Mouse (Mus musculus) adrenal gland, postnatal 4 days (tissue): Measurements from ENCODE around the gene Itgae. TPM values are rescaled to one million over a fixed set of nuclear protein-coding genes. Genes with fewer than 3 reads are reported as not detected.
"Not testable (repeated sequence)": the region's sequence is repeated elsewhere in the genome, so short reads cannot be mapped to it uniquely, and the experiment has no call there.

Experiments used
- DNase-seq, 2 experiments: peaks; one replicate each; pipeline ENCODE4 v3.0.0; 2021 to 2022; ENCODE audit warnings: low spot score in 2 of 2, mixed read lengths in 2 of 2
- total RNA-seq, 2 experiments: library from RNA; stranded (reverse); gene quantifications; 2 replicates each; pipeline ENCODE4 v1.2.3; 2021

Itgae gene
- total RNA-seq, 2 experiments from 2014 or later: 0.42 to 0.45 TPM

- no peak for DNase-seq
Measured at GRCm38 (mm10) chr11:73092877-73093276, 2.5 kb downstream of the Itgae start.

GRCm38 (mm10) chr11:73094231-73094995 is 4.0 kb downstream of the Itgae start:
- no peak for DNase-seq

- DNase-seq: no peak
Measured at GRCm38 (mm10) chr11:73098860-73099259, 8.5 kb downstream of the Itgae start.

GRCm38 (mm10) chr11:73099976-73100750 is 9.8 kb downstream of the Itgae start:
- DNase-seq: no peak

- DNase-seq: no peak
Measured at GRCm38 (mm10) chr11:73101308-73101707, 10.9 kb downstream of the Itgae start.

GRCm38 (mm10) chr11:73105246-73105645 is 14.9 kb downstream of the Itgae start:
- DNase-seq: no peak

- DNase-seq: not testable (repeated sequence)
Measured at GRCm38 (mm10) chr11:73107358-73107757, 17.0 kb downstream of the Itgae start.

GRCm38 (mm10) chr11:73108195-73108897 is 18.0 kb downstream of the Itgae start:
- no peak for DNase-seq

- no peak for DNase-seq
Measured at GRCm38 (mm10) chr11:73108898-73109625, 18.7 kb downstream of the Itgae start.

GRCm38 (mm10) chr11:73109941-73110340 is 19.6 kb downstream of the Itgae start:
- DNase-seq: no peak

- DNase-seq: no peak
Measured at GRCm38 (mm10) chr11:73111414-73111813, 21.0 kb downstream of the Itgae start.

- DNase-seq: no peak
Measured at GRCm38 (mm10) chr11:73126495-73126894, 36.1 kb downstream of the Itgae start.

GRCm38 (mm10) chr11:73131020-73131419 is 40.6 kb downstream of the Itgae start:
- no peak for DNase-seq

GRCm38 (mm10) chr11:73132999-73133398 is 42.6 kb downstream of the Itgae start:
- no peak for DNase-seq

- DNase-seq: no peak
Measured at GRCm38 (mm10) chr11:73134222-73134621, 43.8 kb downstream of the Itgae start.

GRCm38 (mm10) chr11:73136587-73136986 is 46.2 kb downstream of the Itgae start:
- no peak for DNase-seq

- no peak for DNase-seq
Measured at GRCm38 (mm10) chr11:73137116-73137515, 46.7 kb downstream of the Itgae start.

GRCm38 (mm10) chr11:73137591-73138501 is 47.5 kb downstream of the Itgae start, which contains the start of gene Haspin:
Haspin (minus strand) TSS chr11:73138294.
- DNase-seq: peak; percentile 87 to 92

- DNase-seq: no peak
Measured at GRCm38 (mm10) chr11:73144261-73144681, 53.9 kb downstream of the Itgae start.
